Mouse (Mus musculus) WW6 (cell line): ENCODE data around the gene Dot1l.

Experiments
- DNase-seq: peaks from one replicate; pipeline ENCODE4 v3.0.0-alpha.2; 2013; ENCODE audit warnings: low read depth, low spot score

Dot1l gene

DNA sequence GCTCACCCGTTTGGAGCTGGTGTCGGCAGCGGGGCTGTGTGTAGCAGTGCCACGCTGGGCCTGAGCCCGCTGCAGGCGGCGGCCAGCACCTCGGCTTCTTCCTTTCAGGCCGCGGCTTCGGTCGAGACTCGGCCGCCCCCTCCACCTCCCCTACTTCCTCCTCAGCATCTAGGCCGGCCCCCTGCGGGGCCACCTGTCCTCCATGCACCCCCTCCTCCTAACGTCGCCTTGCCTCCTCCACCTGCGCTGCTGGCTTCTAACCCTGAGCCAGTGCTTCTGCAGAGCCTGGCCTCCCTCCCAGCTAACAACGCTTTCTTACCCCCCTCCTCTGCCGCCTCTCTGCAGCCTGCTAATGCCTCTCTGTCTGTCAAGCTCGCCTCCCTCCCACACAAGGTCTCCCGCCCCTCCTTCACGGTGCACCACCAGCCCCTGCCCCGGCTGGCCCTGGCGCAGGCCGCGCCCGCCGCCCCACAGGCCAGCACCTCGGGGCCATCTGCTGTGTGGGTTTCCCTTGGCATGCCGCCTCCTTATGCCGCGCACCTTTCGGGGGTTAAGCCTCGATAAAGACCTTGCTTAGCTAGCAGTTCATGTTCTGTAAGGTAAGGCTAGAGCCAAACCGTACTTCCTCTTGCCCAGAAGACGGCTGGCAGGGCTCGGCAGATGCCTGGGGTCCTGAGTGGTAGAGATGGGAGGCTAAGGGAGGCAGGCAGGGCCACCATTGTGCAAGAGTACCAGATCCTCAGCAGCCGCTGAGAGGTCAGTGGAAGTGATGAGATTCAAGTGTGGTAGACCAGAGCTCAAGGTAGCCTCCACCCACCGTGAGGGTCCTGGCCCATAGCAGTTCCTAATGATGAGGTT, 37.4 kb downstream of the Dot1l start:
- no peak for DNase-seq

DNA sequence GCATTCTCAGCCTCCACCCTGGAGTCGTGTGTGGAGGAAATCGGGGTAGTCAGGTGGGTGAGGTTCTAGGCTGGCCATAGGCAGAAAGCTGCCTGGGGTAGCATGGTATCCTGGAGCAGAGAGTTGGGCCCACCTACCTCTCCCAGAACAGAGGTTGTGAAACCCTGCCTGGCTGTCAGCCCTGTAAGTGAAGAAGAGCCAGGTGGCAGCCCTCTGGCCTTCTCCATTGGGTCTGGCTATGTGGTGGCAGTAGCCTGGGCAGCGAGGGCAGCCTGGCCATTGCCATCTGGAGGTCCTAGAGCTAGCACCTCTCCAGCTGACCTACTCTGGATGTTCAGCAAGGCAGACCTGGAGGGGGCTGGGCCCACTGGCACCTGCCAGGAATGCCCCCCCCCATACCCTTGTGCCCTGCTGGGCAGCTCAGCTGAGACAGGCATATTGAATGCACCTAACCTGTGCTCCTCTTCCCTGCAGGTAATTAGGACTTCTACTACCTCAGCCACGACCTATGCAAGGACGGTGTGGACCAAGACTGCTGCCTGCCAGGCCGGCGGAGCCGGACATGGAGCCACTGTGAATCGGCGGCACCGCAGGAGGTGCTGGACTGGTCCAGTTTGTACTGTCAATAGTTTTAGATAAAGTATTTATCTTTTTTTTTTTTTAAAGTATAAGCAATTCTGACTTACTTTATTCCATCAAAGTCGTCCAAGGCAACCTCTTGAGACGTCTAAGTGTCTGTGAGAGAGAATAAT, 38.2 kb downstream of the Dot1l start:
- DNase-seq, result no peak

DNA sequence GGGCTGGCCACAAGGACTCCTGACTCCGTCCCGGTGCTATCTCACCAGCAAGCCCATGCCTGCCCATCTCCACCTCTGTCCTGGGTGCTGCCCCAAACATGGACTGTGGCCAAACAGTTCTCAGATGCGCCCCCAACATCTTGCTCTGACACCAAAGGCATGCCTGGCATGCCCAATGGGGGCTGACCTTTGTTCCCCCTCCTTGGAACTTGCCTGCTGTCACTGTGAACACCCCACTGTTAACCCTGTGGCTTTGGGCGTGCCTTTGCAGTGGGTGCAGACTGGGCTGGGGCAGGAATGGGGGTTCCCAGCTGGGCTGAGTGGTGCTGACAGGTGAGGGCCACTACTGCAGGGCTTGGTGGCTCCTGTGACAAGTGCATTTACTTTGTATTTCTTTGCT, 38.8 kb downstream of the Dot1l start:
- no peak for DNase-seq

DNA sequence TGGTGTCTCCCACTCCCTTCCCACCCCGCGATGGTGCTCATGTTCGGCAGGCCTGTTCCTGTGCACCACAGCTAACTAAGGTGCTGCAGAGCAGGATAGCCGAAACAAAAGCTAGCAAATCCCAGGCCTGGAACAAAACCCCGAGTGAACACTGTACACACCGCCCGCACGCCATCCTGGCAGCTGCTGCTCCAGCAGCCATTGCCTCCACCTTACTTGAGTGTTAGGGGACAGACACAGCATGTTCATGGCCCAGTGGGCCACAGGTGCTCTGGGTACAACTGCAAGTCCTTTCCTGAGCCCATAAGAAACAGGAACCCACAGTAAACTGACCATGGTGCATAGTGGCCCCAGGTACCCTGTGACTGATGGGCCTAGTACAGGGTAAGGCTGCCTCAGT, 39.7 kb downstream of the Dot1l start:
- no peak for DNase-seq

GRCm38 (mm10) chr10:80796307-80796848, 41.4 kb downstream of the Dot1l start:
- DNase-seq, result no peak

GRCm38 (mm10) chr10:80797186-80798149, 42.5 kb downstream of the Dot1l start:
- no peak for DNase-seq

- peak; percentile 92 for DNase-seq
Measured at GRCm38 (mm10) chr10:80798150-80799006, 43.4 kb downstream of the Dot1l start, which contains the start of the genes Sf3a2 and Plekhj1. Sf3a2 (plus strand) TSS chr10:80798198. Plekhj1 (minus strand) TSS chr10:80798626.

GRCm38 (mm10) chr10:80799070-80799566, 44.1 kb downstream of the Dot1l start:
- DNase-seq, result no peak

DNA sequence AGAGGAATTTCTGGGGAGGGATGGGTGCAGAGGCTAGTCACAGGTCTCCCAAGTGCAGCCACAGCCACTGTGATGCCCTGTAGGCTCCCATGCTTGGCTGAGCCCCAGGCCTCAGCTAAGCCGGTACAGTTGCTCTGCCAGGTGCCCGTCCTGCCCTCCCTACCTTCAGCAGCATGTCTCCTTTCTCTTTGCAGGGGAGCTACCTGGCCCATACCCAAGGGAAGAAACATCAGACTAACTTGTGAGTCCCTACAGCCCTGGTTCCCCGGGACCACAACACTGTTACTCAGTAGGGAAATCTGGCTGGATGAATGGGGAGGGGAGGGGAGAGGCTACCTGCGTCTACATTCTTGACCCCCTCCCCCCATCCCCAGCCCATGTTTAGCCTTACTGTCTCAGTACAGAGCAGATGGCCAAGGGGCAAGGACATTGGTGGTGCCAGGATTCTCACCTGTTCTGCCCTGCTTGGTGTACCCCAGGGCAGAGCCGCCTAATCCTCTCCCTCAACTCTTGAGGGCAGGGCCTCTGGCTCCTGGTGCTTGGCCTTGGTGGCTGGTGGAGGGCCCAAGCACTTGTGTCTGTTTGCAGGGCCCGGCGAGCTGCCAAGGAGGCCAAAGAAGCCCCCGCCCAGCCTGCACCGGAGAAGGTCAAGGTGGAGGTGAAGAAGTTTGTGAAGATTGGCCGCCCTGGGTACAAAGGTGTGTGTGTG, 47.4 kb downstream of the Dot1l start:
- DNase-seq, result no peak

- DNase-seq, result no peak
Measured at GRCm38 (mm10) chr10:80802996-80803395, 48.0 kb downstream of the Dot1l start.

- no peak for DNase-seq
Measured at GRCm38 (mm10) chr10:80804340-80804739, 49.3 kb downstream of the Dot1l start.

GRCm38 (mm10) chr10:80804916-80805315, 49.9 kb downstream of the Dot1l start, which contains the start of gene Amh:
Amh (plus strand) TSS chr10:80805243.
- no peak for DNase-seq

DNA sequence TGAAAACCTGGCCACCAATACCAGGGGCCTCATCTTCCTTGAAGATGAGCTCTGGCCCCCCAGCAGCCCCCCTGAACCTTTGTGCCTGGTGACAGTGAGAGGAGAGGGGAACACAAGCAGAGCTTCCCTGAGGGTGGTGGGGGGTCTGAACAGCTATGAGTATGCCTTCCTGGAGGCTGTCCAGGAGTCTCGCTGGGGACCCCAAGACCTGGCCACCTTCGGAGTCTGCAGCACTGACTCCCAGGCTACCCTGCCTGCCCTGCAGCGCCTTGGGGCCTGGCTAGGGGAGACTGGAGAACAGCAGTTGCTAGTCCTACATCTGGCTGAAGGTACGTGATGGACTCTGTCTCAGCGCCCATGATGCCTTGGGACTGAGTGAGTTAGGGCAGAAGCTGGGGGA, 50.3 kb downstream of the Dot1l start:
- no peak for DNase-seq

DNA sequence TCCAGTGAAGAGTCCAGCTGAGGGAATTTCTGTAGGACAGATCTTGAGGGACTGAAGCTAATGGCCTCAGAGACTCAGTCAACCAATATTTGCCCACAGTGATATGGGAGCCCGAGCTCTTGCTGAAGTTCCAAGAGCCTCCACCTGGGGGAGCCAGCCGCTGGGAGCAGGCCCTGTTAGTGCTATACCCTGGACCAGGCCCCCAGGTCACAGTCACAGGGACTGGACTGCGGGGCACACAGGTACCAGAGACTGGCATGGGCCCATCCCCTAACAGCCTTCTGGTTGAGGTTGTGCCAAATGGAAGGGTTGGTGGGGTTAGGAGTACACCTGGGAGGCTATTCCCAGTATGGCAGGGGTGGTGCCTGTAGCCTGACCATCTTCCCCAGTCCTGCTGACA, 50.9 kb downstream of the Dot1l start:
- DNase-seq, result no peak

DNA sequence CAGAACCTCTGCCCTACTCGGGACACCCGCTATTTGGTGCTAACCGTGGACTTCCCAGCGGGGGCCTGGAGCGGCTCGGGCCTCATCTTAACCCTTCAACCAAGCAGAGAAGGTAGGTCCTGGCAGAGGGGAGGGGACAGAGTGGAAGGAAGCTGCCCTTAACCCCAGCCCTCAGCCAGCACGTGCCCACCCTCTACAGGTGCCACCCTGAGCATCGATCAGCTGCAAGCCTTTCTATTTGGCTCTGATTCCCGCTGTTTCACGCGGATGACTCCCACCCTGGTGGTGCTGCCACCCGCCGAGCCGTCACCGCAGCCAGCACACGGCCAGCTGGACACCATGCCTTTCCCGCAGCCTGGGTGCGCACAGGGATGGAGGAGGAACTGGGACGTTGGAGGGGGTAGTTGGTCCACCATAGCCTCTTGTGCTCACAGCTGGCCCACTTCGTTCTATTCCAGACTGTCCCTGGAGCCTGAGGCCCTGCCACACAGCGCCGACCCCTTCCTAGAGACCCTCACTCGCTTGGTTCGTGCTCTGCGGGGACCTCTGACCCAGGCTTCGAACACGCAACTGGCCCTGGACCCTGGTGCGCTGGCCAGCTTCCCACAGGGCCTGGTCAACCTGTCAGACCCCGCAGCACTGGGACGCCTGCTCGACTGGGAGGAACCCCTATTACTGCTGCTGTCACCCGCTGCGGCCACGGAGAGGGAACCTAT, 51.5 kb downstream of the Dot1l start:
- DNase-seq, result no peak

GRCm38 (mm10) chr10:80807057-80807627, 52.1 kb downstream of the Dot1l start:
- no peak for DNase-seq

DNA sequence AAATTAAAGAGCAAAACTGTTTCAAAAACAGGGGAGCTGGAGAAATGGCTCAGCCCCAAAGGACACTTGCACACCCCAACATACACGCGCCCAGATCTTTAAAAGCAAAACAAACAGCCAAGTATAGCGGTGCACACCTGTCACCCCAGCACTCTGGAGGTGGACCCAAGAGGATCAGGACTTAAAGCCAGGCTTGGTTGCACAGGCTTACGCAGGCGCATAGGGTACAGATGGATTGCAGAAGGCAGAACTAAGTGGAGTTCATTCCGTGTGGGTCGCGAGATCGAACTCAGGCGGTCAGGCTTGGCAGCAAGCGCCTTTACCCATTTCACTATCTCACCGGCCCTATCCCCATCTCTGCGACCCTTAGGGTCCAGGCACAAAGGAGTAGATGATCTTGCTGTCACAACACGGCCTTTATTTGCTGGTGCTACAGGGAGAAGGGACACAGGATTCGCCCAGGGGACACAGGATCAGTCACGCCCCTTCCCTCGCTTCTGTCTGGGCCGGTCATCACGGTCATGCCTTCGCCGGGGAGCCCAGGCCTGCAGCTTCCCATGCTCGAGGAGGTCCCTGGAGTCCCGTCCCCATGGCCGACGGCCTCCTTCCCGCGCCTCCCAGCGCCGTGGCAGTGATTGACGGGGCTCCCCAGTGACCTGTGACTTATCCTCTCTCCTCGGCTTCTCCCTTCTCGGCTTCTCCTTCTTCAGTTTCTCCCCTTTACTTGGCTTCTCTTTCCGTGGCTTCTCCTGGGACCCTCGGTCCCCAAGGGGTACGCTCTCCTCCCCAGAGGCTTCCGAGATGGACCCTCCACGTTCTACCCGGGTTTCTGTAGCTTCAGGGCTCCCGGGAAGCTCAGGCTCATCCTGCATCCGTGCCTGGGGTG, 53.3 kb downstream of the Dot1l start:
- DNase-seq, result no peak
